Mouse (Mus musculus) CD8-positive naive resting alpha-beta T cell, adult 2 months (primary cell): ENCODE measurements around the gene Kidins220.

Source experiments
- DNase-seq, 2 experiments: peaks; one replicate each; pipeline ENCODE4 v3.0.0; 2022; ENCODE audit warnings: low read depth in 2 of 2, low spot score in 2 of 2

Kidins220 gene

DNA sequence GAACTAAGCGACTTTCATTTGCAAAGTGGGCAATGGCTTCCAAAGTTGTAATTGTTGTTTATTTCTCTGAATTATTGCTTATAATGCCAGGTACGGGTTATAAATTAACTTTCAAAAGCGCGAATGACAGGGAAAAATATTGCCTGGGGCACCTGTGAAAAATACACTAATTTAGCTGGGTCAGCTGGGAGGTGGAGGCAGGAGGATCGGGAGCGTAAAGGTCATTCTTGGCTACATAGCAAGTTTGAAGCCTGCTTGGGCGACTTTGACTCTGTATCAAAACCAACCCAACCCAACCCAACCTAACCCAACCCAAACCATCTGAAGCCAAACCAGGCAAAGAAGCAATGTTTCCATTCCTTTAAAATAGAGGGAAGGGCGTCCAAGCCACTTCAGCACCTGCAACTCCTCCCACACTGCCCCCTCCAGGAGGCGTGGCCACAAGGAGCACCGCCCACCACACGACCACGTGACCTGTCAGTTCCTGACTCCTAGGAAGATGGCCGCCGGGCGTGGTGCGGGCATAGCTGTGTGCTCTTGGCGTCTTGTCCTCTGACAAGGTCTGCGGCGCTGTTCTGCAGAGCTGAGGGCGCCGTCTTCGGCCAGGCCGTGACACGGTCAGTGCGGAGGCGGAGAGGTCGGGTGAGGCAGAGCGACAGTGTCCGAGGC is at the start of gene Kidins220:
Gene Kidins220, plus strand, starts transcription at position 480 of the 669 bp plus-strand sequence.
- DNase-seq = peak; percentile 92 to 98

DNA sequence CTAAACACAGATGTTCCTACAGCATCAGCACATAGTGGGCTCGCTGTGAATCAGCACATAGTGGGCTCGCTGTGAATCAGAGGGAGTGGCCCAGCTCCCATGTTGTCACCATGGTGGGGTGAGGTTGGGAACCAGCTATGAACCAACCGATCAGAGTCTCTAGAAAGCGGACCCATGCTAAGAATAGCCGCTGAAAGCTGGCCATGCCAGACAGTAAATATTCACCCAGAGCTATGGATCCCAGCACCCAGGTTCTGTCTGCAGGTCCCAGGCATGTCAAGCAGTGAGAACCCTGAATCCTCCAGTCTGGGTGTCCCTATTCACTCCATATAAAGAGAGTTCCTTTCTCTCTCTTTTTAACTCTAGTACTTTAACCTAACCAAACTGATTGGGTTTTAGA is 49.4 kb upstream of the Kidins220 start:
- DNase-seq = no peak

DNA sequence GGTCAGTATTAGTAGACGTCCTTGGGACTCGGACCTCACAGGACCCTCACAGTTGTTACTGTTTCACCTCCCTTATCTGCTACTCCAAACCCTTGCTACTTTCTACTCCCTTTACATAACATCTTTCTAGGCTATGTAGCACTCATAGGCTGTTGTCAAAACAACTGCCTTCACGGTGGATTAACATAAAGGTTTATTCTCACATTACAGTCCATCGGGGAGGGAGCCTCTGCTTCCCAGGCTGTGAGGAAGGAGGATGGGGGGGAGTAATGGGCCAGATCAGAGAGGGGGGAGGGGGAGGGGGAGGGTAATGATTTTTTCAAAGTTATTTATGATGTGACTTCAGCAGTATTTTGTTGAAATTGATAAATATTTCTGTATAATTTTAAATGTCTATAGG is 49.0 kb upstream of the Kidins220 start:
- DNase-seq = no peak

DNA sequence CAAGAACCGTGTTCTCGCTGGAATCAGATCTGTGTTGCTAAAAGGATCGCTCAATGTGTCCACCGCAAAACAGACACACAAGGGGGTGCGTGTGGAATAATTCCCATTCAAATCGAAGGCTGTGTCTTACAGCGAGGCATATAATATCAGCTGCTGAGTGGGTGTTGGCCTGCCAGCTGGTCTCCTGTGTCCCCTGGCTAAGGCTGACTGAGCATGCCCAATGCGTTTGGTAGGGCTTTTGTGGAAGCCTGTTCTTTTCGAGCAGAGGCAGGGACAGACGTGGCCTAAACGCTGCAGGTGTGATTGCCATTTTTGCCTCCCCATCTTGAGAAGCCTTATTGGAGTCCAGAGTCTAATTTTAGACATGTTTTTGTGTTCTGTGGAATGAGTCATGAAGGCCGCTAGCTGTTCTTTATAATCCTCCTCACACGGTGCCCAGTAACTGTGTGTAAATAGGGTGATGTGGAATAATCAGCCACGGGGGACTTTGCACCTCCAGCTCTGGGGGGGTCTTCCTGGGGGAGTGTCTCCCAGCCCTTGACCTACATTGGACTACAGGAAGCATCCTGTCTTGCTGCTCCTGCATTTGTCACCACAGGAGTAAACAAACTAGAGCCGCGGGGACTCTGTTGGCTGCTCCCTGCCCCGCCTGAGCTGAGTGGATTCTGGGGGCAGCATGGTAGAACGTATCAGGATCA is 46.5 kb upstream of the Kidins220 start:
- no peak for DNase-seq

DNA sequence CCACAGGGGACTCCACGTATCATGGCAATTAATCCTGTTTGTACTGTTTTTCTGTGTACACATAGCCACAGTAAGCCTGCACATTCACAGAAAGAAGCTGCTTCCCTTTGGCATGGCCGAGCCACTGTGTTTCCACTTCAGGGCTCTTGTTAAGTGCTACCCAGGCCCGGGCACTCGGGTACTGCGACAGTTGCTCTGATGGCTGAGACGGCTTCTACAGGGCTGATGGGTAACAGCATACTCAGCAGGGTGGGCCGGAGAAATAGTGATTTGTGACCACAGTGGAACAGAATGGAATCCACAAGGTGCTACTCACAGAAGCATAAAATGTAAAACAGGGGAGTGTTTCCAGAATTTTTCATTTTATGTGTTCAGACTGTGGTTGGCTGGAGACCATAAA is 45.7 kb upstream of the Kidins220 start:
- DNase-seq = no peak

DNA sequence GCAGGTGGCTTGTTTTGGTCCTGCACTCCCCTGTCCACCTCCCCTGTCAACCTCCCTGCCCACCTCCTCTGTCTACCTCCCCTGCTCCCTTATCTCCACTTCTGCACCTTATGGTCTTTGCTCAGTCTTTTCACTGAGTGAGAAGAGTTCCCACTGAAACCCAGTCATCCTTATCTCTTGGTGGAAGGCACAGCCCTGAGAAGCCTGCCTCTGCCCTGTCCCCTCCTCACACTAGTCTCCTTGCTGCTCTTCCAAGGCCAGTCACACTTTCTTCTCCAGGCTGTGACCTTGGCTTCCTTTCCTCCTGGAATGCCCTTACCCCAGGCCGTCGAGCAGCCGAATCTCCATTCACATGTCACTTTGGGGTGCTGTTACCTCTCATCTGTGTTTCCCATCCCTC is 44.0 kb upstream of the Kidins220 start:
- DNase-seq = no peak

DNA sequence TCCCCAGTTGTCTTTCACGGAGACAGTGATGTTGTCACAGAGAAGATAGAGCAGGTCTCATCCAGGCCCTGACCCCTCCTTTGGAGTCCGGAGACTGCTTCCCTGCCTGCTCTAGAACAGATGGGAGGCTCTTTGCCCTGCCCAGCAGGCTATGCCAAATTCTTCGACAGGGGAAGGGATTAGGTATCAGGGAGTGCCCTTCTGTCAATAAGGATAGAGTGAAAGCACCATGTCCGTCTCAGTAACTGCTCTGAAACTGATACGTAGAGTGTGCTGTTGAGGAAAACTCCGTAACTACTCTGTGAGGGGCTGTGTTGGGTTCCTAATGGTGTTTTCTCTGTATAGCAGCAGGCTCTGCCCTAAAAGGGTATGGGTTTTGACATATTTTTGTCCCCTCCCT is 42.6 kb upstream of the Kidins220 start:
- DNase-seq = no peak

DNA sequence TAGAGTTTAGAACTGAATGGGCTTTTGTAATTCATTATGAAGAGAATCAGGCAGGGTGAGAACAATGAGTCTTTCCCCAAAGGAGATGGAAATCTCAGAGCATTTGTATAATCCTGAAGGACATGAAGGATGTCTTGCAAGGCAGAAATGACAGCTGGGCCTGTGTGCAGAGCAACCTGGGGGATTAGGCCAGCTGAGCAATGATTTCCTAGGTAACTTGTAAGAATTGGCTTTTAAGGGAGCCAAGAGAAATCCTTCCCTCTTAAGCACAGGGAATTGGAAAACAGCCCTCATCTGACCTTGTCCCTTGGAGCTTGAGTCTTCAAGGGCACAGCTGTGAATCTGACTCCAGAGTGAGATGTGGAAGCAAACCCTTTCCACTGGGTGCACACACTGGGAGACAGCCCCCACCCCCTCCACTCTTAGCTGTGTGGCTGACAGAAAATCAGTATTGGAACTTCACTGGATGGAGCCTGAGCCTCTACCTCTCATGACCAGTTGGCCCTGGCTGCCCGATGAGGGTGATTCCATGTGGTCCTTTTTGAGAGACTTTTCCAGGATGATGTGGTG is 41.4 kb upstream of the Kidins220 start:
- no peak for DNase-seq

DNA sequence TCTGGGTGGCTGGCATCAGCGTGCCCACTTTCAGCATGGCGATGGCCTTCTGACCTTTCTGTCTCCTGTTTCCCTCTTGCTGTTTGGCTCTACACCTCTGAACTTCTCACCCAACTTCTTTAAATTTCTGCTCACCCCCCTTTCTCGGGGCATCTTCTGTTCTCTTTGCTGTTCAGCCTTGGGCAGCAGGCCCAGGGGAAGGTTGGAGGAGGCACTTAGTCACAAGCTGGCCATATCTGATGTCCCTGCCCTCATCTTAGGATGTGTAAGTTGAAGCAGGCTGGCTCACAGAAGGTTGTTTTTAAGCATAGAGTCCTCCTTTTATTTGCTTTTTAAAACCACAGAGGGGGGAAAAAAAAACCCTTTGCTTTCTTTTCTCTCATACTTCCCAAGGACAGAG is 40.7 kb upstream of the Kidins220 start:
- DNase-seq = no peak

DNA sequence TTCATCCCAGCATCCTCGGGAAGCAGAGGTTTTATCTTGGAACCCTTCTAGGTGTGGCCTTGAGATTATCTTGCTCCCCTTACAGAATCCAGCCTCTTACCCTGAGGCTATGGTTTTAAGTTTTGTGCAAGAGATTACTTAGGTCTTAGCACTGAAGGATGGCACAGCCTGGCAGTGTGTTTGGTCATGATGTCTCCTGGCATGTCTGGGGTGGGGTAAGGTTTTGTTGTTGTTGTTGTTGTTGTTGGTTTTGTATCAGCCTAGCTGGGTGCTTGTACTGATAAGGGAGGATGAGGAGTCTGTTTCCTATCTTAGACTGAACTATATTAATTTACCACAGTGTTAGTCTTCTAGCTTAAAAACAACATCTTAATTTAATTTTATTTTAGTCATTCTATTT is 38.4 kb upstream of the Kidins220 start:
- no peak for DNase-seq

DNA sequence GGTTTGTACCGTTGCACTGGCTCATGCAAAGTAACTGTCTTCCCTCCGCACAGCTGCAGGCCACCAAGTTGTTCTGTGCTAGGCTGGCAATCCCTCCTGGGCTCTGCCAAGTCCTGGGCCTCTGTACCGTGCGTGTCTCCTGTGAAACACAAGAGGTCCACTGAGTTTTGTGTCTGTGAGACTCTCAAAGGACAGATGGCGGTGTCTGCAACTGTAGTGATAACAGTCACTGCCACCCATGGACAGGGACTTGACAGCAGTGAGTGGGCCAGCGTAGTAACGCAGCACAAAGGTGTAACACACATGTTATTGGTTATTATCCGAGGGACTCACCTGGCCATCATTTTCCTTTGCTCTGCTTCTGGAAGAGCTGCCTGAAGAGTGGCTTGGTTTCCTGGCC is 35.4 kb upstream of the Kidins220 start:
- DNase-seq = no peak

DNA sequence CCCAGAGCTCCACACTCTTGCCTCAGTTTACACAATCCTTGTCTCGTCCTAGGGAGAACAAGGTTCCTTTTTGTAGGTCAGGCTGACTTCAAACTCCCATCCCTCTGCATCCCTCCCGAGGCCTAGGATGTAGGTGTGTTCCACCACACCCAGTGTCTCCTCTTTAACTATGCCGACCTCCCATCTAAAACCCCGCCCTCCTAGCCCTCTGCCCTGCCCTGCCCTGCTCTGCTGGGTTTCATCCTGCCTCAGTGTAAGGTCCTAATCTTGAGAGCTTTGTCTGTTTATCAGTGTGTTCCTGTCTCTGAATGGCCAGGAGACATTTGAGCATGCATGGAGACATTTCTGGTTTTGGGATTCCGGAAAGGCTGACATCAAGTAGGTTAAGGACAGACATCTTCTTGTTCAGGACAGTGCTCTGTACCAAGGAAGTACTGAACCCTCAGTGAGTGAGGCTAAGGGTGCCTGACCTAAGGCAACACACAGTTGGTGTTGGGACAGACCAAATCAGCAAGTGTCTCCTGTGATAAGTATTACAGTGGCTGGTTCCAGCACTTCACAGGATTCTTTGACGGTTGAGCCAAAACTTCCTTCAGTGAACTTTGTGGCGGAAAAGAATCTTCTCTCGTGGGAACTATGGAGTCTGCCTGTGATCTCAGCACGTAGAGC is 32.0 kb upstream of the Kidins220 start:
- no peak for DNase-seq

DNA sequence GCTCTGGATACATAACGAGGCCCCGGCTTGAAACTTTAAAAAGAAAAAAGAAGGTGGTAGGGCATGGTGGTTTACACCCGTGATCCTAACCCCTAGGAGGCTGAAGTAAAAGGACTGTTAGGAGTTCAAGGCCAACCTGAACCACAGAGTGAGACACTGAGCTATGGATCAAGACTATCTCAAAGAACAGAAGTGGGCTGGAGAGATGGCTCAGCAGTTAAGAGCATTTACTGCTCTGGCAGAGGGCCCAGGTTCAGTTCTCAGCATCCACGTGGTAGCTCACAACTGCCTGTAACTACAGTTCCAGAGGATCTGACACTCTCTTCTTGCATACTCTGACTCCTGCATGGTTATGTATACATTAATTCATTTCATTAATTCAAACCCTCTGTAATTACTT is 31.3 kb upstream of the Kidins220 start:
- DNase-seq = no peak

DNA sequence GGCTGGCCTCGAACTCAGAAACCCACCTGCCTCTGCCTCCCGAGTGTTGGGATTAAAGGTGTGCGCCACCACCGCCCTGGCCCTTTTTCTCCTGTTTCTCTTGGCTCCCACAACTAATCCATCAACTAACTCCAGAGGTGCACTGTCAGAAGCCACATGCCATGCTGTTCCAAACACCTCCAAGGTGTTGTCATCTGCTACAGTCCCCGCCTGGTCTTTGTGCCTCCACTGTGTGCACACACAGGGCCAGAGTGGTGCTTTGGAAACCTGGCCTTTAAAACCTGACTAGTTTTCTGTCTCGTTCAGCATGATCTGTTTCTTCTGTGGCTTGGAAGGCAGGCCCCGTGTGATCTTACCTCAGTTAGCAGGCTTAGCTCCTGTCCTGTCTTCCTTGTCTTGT is 30.1 kb upstream of the Kidins220 start:
- DNase-seq = no peak

DNA sequence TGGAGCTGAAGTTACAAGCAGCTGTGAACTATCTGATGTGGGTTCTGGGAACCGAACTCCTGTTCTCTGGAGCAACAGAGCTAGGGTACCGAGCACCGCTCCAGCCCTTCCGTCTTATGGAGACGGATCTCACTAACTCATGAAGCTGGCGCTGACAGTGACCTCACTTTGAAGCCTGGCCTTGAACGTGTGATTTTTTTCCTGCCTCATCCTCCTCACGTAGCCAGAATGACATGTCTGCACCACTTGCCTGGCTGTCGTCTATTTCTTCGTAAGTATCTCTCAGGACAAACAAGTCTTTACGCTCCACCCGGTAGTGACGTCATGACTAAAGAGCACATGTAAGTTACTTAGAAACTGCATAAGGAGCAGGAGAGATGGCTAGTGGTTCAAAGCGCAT is 27.7 kb upstream of the Kidins220 start:
- no peak for DNase-seq

DNA sequence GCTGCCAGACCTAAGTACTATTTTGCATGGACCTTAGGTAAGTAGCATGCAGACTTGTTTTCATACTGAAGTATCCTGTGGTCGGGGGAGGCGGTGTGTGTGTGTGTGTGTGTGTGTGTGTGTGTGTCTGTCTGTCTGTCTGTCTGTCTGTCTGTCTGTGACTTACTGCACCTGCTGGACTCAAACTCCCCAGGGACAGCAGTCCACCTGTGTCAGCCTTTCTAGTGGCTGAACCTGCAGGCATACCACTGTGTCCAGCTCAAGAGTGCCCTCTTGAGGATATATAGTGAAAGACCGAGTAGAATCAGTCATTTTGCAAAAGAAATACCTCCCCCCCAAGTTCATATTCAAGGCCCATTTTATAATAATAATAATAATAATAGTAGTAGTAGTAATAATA is 26.4 kb upstream of the Kidins220 start:
- DNase-seq = no peak

DNA sequence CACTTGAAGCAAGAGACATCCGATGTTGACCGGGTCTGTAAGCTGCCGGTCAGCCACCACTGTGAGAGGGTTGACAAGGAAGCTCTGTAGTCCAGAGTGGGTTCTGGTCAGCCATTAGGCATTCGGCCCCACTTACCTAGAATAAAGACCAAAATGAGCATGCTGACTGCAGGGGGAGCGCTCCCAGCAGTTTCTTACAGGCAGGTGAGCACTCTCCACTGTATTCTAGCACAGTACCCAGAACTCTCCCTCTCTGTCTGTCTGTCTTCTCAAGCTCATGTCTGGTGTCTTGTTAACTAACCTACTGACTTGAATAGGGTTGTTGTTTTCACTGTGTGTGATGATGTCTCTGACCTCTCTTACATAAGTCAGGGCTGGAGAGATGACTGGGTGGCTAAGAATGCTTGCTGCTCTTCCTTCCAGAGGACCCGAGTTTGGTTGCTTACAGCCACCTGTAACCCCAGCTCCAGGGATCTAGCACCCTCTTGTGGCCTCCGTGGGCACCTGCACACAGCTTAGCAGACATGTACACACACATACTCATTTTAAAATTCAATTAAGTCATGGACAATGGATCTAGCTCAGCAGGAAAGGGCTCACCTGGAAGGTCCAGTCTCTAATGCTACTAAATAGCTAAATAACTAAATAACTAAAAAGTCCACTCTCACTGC is 24.2 kb upstream of the Kidins220 start:
- no peak for DNase-seq

DNA sequence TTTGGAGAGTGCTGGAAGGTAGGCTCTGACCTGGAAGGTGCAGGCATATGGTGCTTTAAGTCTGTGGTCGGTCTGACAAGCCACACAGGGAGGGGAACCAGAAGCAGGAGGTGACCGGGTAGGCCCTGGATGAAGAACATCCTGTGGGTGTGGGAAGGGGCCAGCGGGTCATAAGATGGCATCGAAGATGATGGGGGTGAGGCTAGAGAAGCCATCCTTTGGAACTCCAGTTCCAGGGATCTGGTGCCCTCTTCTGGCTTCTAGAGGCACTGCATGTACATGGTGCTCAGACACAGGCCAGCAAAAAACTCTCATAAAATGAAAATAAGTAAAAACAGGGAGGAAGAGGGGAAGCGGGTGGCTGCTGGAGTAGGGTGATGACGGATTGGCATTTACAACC is 22.6 kb upstream of the Kidins220 start:
- peak; percentile 26 to 39 for DNase-seq

DNA sequence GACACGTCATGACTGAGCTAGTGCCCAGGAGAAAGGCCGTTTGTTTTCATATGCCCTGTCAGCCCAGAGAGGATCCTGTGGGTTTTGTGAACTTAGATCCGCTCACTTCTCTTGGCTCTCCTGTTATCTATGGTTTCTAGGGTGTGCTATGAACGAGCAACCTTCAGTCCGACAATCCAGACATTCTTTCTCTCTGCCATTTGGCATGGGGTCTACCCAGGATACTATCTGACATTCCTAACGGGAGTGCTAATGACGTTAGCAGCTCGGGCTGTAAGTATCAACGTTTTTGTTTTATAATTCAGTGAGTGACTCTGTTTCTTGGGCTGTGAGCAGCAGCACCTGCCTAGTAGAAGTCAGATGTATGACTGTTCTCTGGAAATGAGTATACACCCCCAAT is 19.6 kb upstream of the Kidins220 start:
- DNase-seq = no peak

DNA sequence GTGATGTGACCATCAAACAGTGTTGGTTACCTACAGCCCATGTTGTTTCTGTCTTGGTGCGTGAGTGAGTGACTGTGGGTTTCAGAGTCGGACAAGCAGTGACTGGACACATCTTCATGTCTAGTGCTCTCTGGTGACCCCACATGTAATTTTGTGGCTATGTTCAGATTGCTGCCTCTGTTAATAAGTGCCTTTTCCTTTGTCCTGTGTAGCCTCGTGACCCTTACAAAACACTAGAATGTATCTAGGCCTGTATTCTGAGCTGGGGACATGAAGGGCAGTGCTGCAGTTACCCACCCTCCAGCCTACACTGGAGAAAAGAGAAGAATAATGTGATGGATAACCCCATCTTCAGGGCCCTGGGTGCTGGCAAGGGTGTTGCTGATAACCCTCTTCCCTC is 16.2 kb upstream of the Kidins220 start:
- no peak for DNase-seq

DNA sequence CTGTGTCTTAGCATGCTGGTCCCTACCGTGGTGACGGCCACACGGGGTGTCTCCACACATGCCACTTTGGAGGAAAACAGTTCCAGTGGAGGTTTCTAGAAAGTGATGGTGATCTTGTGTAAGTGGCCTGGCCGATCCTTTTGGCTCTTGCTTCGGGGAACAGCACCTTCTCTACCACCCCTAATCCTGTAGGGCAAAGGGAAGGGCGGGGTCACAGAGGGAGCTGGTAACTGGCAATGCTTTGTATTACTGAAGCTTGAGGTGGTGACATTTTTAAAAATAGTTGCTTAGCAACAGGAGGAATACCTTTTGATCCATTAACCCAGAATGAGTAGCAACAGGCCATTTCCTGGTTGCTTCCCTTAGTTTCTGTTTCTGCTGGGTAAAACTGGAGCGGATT is 12.9 kb upstream of the Kidins220 start:
- no peak for DNase-seq
